Mouse (Mus musculus) CH12.LX (cell line): Measurements from ENCODE around the gene Has3. TPM values are rescaled to one million over a fixed set of nuclear protein-coding genes. Genes with fewer than 3 reads are reported as not detected.

ENCODE experiments used
- DNase-seq: peaks from one replicate; pipeline ENCODE4 v3.0.0-alpha.2; 2013; ENCODE audit errors: extremely low read depth
- H3K27ac ChIP-seq: 2 replicates; pipeline ENCODE4 v1.5.1; 2012; ENCODE audit warnings: low read depth, mild to moderate bottlenecking, control low read depth, moderate library complexity; ENCODE audit not compliant: insufficient read depth
- H3K27me3 ChIP-seq: replicated peaks from 2 replicates; pipeline ENCODE3; 2012; ENCODE audit warnings: inconsistent platforms
- H3K36me3 ChIP-seq, 2 experiments: replicated peaks in 1 of 2; 2 replicates each; pipeline versions ENCODE3 to v1.6.1; 2012; ENCODE audit warnings: inconsistent platforms in 1 of 2, low read length in 1 of 2, mild to moderate bottlenecking in 1 of 2, mixed read lengths in 1 of 2, moderate library complexity in 1 of 2; ENCODE audit not compliant: control insufficient read depth in 1 of 2, insufficient read depth in 1 of 2
- H3K4me1 ChIP-seq, 2 experiments: 2 replicates each; pipeline ENCODE4 v1.6.1; 2012; ENCODE audit warnings: inconsistent platforms in 1 of 2, moderate library complexity in 1 of 2; ENCODE audit not compliant: insufficient read depth in 2 of 2, control insufficient read depth in 1 of 2
- H3K4me2 ChIP-seq: 2 replicates; pipeline ENCODE4 v1.6.1; 2012; ENCODE audit warnings: low read depth, mild to moderate bottlenecking, control low read depth; ENCODE audit not compliant: poor library complexity, insufficient read depth, severe bottlenecking
- H3K4me3 ChIP-seq, 3 experiments: fragments of 150-350 bp in 1 of 3; sonication (generic) in 1 of 3; replicated peaks in 1 of 3; 2 replicates each; pipeline versions ENCODE3 to v1.5.1; 2011 to 2012; ENCODE audit warnings: low read depth in 2 of 3, low read length in 2 of 3, mild to moderate bottlenecking in 2 of 3, moderate library complexity in 2 of 3, control low read depth in 1 of 3, improper control_type of control experiment in 1 of 3, inconsistent platforms in 1 of 3, mixed read lengths in 1 of 3; ENCODE audit not compliant: poor library complexity in 1 of 3
- H3K79me2 ChIP-seq: replicated peaks from 2 replicates; pipeline ENCODE4 v1.6.1; 2012; ENCODE audit warnings: mild to moderate bottlenecking, moderate library complexity; ENCODE audit not compliant: control insufficient read depth, poor library complexity, insufficient read depth, severe bottlenecking; ENCODE audit errors: extremely low read depth
- H3K9ac ChIP-seq: 2 replicates; pipeline ENCODE4 v1.6.1; 2012; ENCODE audit warnings: low read depth, mild to moderate bottlenecking, control low read depth, moderate library complexity; ENCODE audit not compliant: insufficient read depth
- H3K9me3 ChIP-seq: replicated peaks from 2 replicates; pipeline ENCODE3; 2012; ENCODE audit warnings: low read length, inconsistent platforms, mixed read lengths
- EP300 ChIP-seq: IDR thresholded peaks from 2 replicates; pipeline ENCODE4 v1.6.1; 2011; ENCODE audit warnings: low read length, improper control_type of control experiment
- ETS1 ChIP-seq: conservative IDR thresholded peaks from 2 replicates; pipeline ENCODE4 v1.6.1; 2012; ENCODE audit warnings: low read depth, mild to moderate bottlenecking, inconsistent platforms, low read length, improper control_type of control experiment, moderate library complexity
- MAZ ChIP-seq: IDR thresholded peaks from 2 replicates; pipeline ENCODE4 v1.6.1; 2012; ENCODE audit warnings: low read depth, mild to moderate bottlenecking, inconsistent platforms, low read length, improper control_type of control experiment, moderate library complexity
- NRF1 ChIP-seq: IDR thresholded peaks from 2 replicates; pipeline ENCODE4 v1.6.1; 2014; ENCODE audit warnings: low read depth, mild to moderate bottlenecking, inconsistent platforms, low read length, improper control_type of control experiment, moderate library complexity
- SMC3 ChIP-seq: IDR thresholded peaks from 2 replicates; pipeline ENCODE4 v1.6.1; 2011; ENCODE audit warnings: low read depth, low read length, improper control_type of control experiment
- ZNF384 ChIP-seq: IDR thresholded peaks from 2 replicates; pipeline ENCODE4 v1.6.1; 2012; ENCODE audit warnings: low read depth, low read length, improper control_type of control experiment, inconsistent platforms
- dilution Hi-C: fragments of 300-500 bp; cut with MboI; formaldehyde crosslinking; loops from 2 replicates; pipeline ENCODE4 v1.14.3; 2020; ENCODE audit warnings: low sequenced_read_pairs; ENCODE audit not compliant: extremely low pct_unique_long_range_greater_than_20kb, extremely low pct_ligation_motif_present
- in situ Hi-C: fragments of 300-500 bp; cut with MboI; formaldehyde crosslinking; loops from 3 replicates; pipeline ENCODE4 v1.14.3; 2019; ENCODE audit warnings: low sequenced_read_pairs, low pct_ligation_motif_present, low pct_unique_long_range_greater_than_20kb, mixed read lengths
- polyA plus RNA-seq: library from polyadenylated mRNA; unstranded; fragments of >175 nt; gene quantifications from 2 replicates; pipeline ENCODE4 v1.2.1, GENCODE M21; 2012; ENCODE audit warnings: low read depth; ENCODE audit not compliant: insufficient read length
- total RNA-seq, 2 experiments: library from RNA; depleted of rRNA; stranded (reverse); fragments of 300-350 nt in 1 of 2; fragments of >200 nt in 1 of 2; gene quantifications; 2 replicates each; pipeline ENCODE4 v1.2.3; 2012 to 2014

The Has3 gene
- total and polyA plus RNA-seq, 3 experiments: 0.29 to 3.7 TPM; not detected in 1

- dilution Hi-C loops: no loop called here
Observed at GRCm38 (mm10) chr8:106933506-106934143, 63.6 kb downstream of the Has3 start.

More at GRCm38 (mm10) chr8:106933506-106934143, 63.6 kb downstream of the Has3 start:
- TF ChIP-seq EP300 (no peak), ZNF384 (peak; percentile 30; the same call in 1 of the 2 replicates), ETS1 (no peak), NRF1 (no peak), MAZ (no peak), SMC3 (no peak)
- TF ChIP-seq, all 38 proteins: peak for 1
- H3K9ac ChIP-seq: no peak overlapping the region
- peaks cover 6 to 17% of the 10 kb centered on the region in 2 experiments for H3K4me1 ChIP-seq
- in situ Hi-C loops: no loop called here
- no peak overlapping the region for H3K27ac ChIP-seq
- DNase-seq: no peak
- no peaks in the 10 kb centered on the region for H3K36me3 ChIP-seq
- no peaks in the 10 kb centered on the region for H3K27me3 ChIP-seq
- no peaks in the 10 kb centered on the region for H3K9me3 ChIP-seq
- H3K4me3 ChIP-seq: no peak overlapping the region
- H3K4me2 ChIP-seq: no peak overlapping the region
- no peaks in the 10 kb centered on the region for H3K79me2 ChIP-seq

Other genes starting within 250 kb of the Has3 start
- gene Tango6, start 187.2 kb upstream of the Has3 start, total RNA-seq (2012; rRNA removed): 4.3 and 4.5 TPM in 2 replicates
- gene Tango6, start 187.2 kb upstream of the Has3 start, total RNA-seq (2014; rRNA removed): 2.1 and 2.9 TPM in 2 replicates
- gene Tango6, start 187.2 kb upstream of the Has3 start, polyA plus RNA-seq: 5.6 and 6.4 TPM in 2 replicates
- 80.6 and 114 TPM in 2 replicates for gene Utp4, start 23.4 kb downstream of the Has3 start, total RNA-seq (2012; rRNA removed)
- 152 and 156 TPM in 2 replicates for gene Utp4, start 23.4 kb downstream of the Has3 start, total RNA-seq (2014; rRNA removed)
- 183 and 202 TPM in 2 replicates for gene Utp4, start 23.4 kb downstream of the Has3 start, polyA plus RNA-seq
- 2.1 and 2.3 TPM in 2 replicates for gene Sntb2, start 65.5 kb downstream of the Has3 start, total RNA-seq (2012; rRNA removed)
- gene Sntb2, start 65.5 kb downstream of the Has3 start, total RNA-seq (2014; rRNA removed): 0.86 and 1.4 TPM in 2 replicates
- gene Sntb2, start 65.5 kb downstream of the Has3 start, polyA plus RNA-seq: 0.95 and 1.3 TPM in 2 replicates
- gene Vps4a, start 161.0 kb downstream of the Has3 start, total RNA-seq (2012; rRNA removed): 26.9 and 28.6 TPM in 2 replicates
- gene Vps4a, start 161.0 kb downstream of the Has3 start, total RNA-seq (2014; rRNA removed): 30.8 and 31.4 TPM in 2 replicates
- 26.3 and 27.1 TPM in 2 replicates for gene Vps4a, start 161.0 kb downstream of the Has3 start, polyA plus RNA-seq
- 34.6 and 43.7 TPM in 2 replicates for gene Pdf, start 178.4 kb downstream of the Has3 start, total RNA-seq (2012; rRNA removed)
- gene Pdf, start 178.4 kb downstream of the Has3 start, total RNA-seq (2014; rRNA removed): 49.4 and 50.2 TPM in 2 replicates
- 36.8 and 38.9 TPM in 2 replicates for gene Pdf, start 178.4 kb downstream of the Has3 start, polyA plus RNA-seq
- 24.2 and 30.7 TPM in 2 replicates for gene Cog8, start 186.4 kb downstream of the Has3 start, total RNA-seq (2012; rRNA removed)
- gene Cog8, start 186.4 kb downstream of the Has3 start, total RNA-seq (2014; rRNA removed): 35.6 and 39.3 TPM in 2 replicates
- 31.5 and 35.3 TPM in 2 replicates for gene Cog8, start 186.4 kb downstream of the Has3 start, polyA plus RNA-seq
- 166 and 205 TPM in 2 replicates for gene Nip7, start 186.6 kb downstream of the Has3 start, total RNA-seq (2012; rRNA removed)
- 210 and 226 TPM in 2 replicates for gene Nip7, start 186.6 kb downstream of the Has3 start, total RNA-seq (2014; rRNA removed)
- gene Nip7, start 186.6 kb downstream of the Has3 start, polyA plus RNA-seq: 231 and 233 TPM in 2 replicates
- 0.55 TPM in 1 of 2 replicates, not detected in the other for gene Tmed6, start 195.4 kb downstream of the Has3 start, total RNA-seq (2012; rRNA removed)
- gene Tmed6, start 195.4 kb downstream of the Has3 start, total RNA-seq (2014; rRNA removed): 0.97 and 1.1 TPM in 2 replicates
- 0.36 and 0.48 TPM in 2 replicates for gene Tmed6, start 195.4 kb downstream of the Has3 start, polyA plus RNA-seq
- 12.5 and 14.5 TPM in 2 replicates for gene Terf2, start 226.3 kb downstream of the Has3 start, total RNA-seq (2012; rRNA removed)
- 18.3 and 21.0 TPM in 2 replicates for gene Terf2, start 226.3 kb downstream of the Has3 start, total RNA-seq (2014; rRNA removed)
- gene Terf2, start 226.3 kb downstream of the Has3 start, polyA plus RNA-seq: 33.2 and 33.7 TPM in 2 replicates